ENCODE assay signal across 24 mouse cellular contexts in the genomic region with DNA sequence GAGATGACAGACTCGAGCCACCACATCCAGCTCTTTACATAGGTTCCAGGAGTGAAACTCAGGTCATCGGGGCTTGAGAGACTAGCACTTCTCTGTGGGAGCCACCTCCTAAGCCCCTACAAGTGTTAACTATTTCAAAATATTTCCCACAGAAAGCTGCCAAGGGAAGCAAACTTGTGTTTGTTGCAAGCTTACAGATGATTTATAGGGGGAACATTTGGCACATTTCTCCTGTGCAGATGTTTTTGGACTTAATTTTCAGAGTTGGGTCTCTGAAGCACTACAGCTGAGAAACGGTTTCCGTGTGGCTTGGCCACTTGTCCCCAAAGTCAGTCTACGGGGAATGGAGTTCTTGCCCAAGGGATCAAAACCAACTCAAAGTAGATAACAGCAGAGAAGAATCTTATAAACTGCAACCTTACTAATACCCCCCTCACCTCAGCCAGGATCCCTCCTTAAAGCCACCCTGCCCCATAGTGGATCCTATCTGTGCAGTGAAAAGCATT. TPM values are rescaled to one million over a fixed set of nuclear protein-coding genes. Genes with fewer than 3 reads are reported as not detected.
DNase-seq lines count a peak whose midpoint lies in the region; ATAC-seq lines count a peak whose summit lies in the region.
"Had no signal": no experiment of that assay in that cellular context is flagged by ENCODE, and none has a peak within 500 bp of the region (broad histone marks: within the 10 kb centered on the region; RNA-seq: fewer than 3 reads in every experiment).

No protein-coding gene starts in this region.

- no peak overlapping the region for H3K4me3 ChIP-seq in kidney, embryonic 14.5 days (ENCODE audit: low read length)
- no peak overlapping the region for H3K4me3 ChIP-seq in kidney, embryonic 15.5 days (replicated peaks)
- H3K4me3 ChIP-seq: embryonic facial prominence, embryonic 12.5 days; erythroblast, embryonic 14.5 days; forebrain, embryonic 12.5 days; layer of hippocampus, adult 2 months; limb, embryonic 13.5 days; liver, embryonic 13.5 days; midbrain, embryonic 12.5 days; neural tube, embryonic 15.5 days had no signal

- no peak for ATAC-seq in kidney, embryonic 14.5 days (ENCODE audit: low FRiP score, low TSS enrichment)
- ATAC-seq in kidney, embryonic 15.5 days (replicated peaks; ENCODE audit: low FRiP score): no peak
- ATAC-seq: inflammation-experienced regulatory T-cells, adult 6 months had no signal

- no peaks in the 10 kb centered on the region for H3K27me3 ChIP-seq in kidney, embryonic 14.5 days (ENCODE audit: control insufficient read depth, insufficient read depth, low read length)
- H3K27me3 ChIP-seq in kidney, embryonic 15.5 days: no peaks in the 10 kb centered on the region
- H3K27me3 ChIP-seq: embryonic facial prominence, embryonic 12.5 days; forebrain, embryonic 12.5 days; limb, embryonic 13.5 days; liver, embryonic 13.5 days; midbrain, embryonic 12.5 days; neural tube, embryonic 15.5 days had no signal

- H3K9ac ChIP-seq in kidney, embryonic 14.5 days (ENCODE audit: low read depth, low read length): no peak overlapping the region; the same call in 1 of the 2 replicates
- H3K9ac ChIP-seq in kidney, embryonic 15.5 days: no peak overlapping the region
- H3K9ac ChIP-seq: embryonic facial prominence, embryonic 12.5 days; forebrain, embryonic 12.5 days; hindbrain, embryonic 14.5 days; limb, embryonic 13.5 days; liver, embryonic 13.5 days; midbrain, embryonic 12.5 days; neural tube, embryonic 15.5 days had no signal

- no peaks in the 10 kb centered on the region; the same call in 1 of the 2 replicates for H3K36me3 ChIP-seq in kidney, embryonic 14.5 days (ENCODE audit: control insufficient read depth, insufficient read depth, low read length)
- H3K36me3 ChIP-seq in kidney, embryonic 15.5 days: peaks cover 6% of the 10 kb centered on the region; the same call in 1 of the 2 replicates
- H3K36me3 ChIP-seq: neural tube, embryonic 15.5 days had no signal

- peak; percentile 42 for DNase-seq in gastrocnemius, adult 18-20 months (ENCODE audit: low spot score)
- DNase-seq in gastrocnemius, postnatal 4 days (ENCODE audit: low spot score in 2 of 2): no peak
- DNase-seq in lung, postnatal 10 days: peak; percentile 14
- no peak for DNase-seq in lung, postnatal 4 days
- no peak for DNase-seq in adrenal gland, adult 2 months
- no peak for DNase-seq in ovary, adult 18-20 months (ENCODE audit: low spot score)
- DNase-seq: adrenal gland, postnatal 36 days; cerebellum, adult 11 months; cerebellum, postnatal 10 days; heart, postnatal 36 days; kidney, adult 18-20 months; liver, embryonic 13.5 days; lung, adult 2 months had no signal

- H3K9me3 ChIP-seq in kidney, embryonic 14.5 days (ENCODE audit: control insufficient read depth, low read length): no peaks in the 10 kb centered on the region
- no peaks in the 10 kb centered on the region for H3K9me3 ChIP-seq in kidney, embryonic 15.5 days (replicated peaks)
- H3K9me3 ChIP-seq: embryonic facial prominence, embryonic 12.5 days; forebrain, embryonic 12.5 days; limb, embryonic 13.5 days; liver, embryonic 13.5 days; midbrain, embryonic 12.5 days; neural tube, embryonic 15.5 days had no signal

- H3K4me2 ChIP-seq in kidney, embryonic 14.5 days (replicated peaks; ENCODE audit: low read depth, low read length): no peak overlapping the region
- no peak overlapping the region for H3K4me2 ChIP-seq in kidney, embryonic 15.5 days
- H3K4me2 ChIP-seq: embryonic facial prominence, embryonic 12.5 days; forebrain, embryonic 12.5 days; hindbrain, embryonic 14.5 days; limb, embryonic 13.5 days; liver, embryonic 13.5 days; midbrain, embryonic 12.5 days; neural tube, embryonic 15.5 days had no signal

- peaks cover 28% of the 10 kb centered on the region for H3K4me1 ChIP-seq in kidney, embryonic 14.5 days (ENCODE audit: control insufficient read depth, insufficient read depth, low read length)
- peaks cover 39% of the 10 kb centered on the region for H3K4me1 ChIP-seq in kidney, embryonic 15.5 days

- H3K27ac ChIP-seq in kidney, embryonic 14.5 days (ENCODE audit: low read depth, low read length): peak overlapping the region; percentile 37; the same call in 1 of the 2 replicates
- H3K27ac ChIP-seq in kidney, embryonic 15.5 days: no peak overlapping the region
- H3K27ac ChIP-seq: embryonic facial prominence, embryonic 12.5 days; forebrain, embryonic 12.5 days; hindbrain, embryonic 14.5 days; layer of hippocampus, adult 2 months; limb, embryonic 13.5 days; liver, embryonic 13.5 days; midbrain, embryonic 12.5 days; neural tube, embryonic 15.5 days had no signal

- 56% methylated on average over 5 of the region's 5 CpGs for WGBS in kidney, embryonic 14.5 days
- 58% methylated on average over 5 of the region's 5 CpGs for WGBS in kidney, embryonic 15.5 days

RNA-seq across cellular contexts. Expression of a gene that starts 28.9 kb away (rescaled TPM):
- 10 to 100 TPM in 1 of 2 experiments, 1 to 10 TPM in 1; 9.4 to 16.7 TPM for total RNA-seq in gastrocnemius, adult 18-20 months (2021)
- total RNA-seq in gastrocnemius, postnatal 4 days (2021): 10 to 100 TPM; 11.8 to 15.8 TPM
- polyA plus RNA-seq in kidney, embryonic 14.5 days (2014; fragmentation: Nextera tagmentation; extraction: Ambion mirVana): 8.7 and 17.9 TPM in 2 replicates
- 13.6 and 14.7 TPM in 2 replicates for polyA plus RNA-seq in kidney, embryonic 15.5 days (2015; fragmentation: Nextera tagmentation; extraction: Ambion mirVana)
- 10 to 100 TPM; 11.0 to 14.9 TPM for total RNA-seq in adrenal gland, adult 2 months (2021)
- 10.8 and 14.0 TPM in 2 replicates for polyA plus RNA-seq in adrenal gland, adult 2 months (2012; rRNA removed)

Comparison
In these comparisons a context has a peak if more than half of its experiments do, and no peak if none do; other contexts are left out.
1. DNase-seq: peak in gastrocnemius, adult 18-20 months (single experiment) and lung, postnatal 10 days (single experiment); none in gastrocnemius, postnatal 4 days (0 of 2), lung, postnatal 4 days (0 of 2), adrenal gland, adult 2 months (single experiment) and ovary, adult 18-20 months (single experiment).